Mouse (Mus musculus): Measurements from ENCODE around the gene Entpd2. TPM values are rescaled to one million over a fixed set of nuclear protein-coding genes. Genes with fewer than 3 reads are reported as not detected.
A peak's percentile ranks its signal among the peaks of the same experiment; 100 is the strongest.

Entpd2 gene
- polyA plus RNA-seq, 1 experiment from 2014 or later, result 1.5 TPM

DNA sequence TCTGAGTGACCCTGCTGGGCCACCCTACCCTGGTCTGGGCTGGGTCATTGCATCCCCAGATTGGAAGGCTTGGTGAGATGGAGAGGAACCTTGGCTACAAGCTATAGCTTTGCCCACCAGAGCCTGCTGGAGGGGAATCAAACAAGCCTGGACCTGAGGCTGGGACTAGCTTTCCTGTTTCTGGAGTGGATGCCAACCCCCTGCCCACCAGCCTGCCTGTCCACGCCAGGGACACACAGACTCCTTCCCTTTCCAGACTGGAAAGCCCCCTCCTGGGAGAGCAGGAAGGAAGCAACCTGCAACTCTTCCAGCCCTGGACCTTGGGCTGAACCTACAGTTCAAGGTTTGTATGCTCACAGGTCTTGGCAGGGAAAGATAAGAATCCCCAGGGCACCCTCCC, 28.0 kb downstream of the Entpd2 start:
- ATAC-seq (ENCODE audit: low FRiP score, low read depth), result no peak
- Histone ChIP-seq H3K27ac (no peak overlapping the region), H3K27me3 (replicated peaks) (peaks cover 28% of the 10 kb centered on the region), H3K9me3 (no peaks in the 10 kb centered on the region), H3K4me3 (no peak overlapping the region), H3K9ac (no peak overlapping the region), H3K4me1 (no peaks in the 10 kb centered on the region), H3K4me2 (replicated peaks) (no peak overlapping the region), H3K36me3 (no peaks in the 10 kb centered on the region)
- WGBS, result 85% methylated on average over 1 of the region's 1 CpGs

DNA sequence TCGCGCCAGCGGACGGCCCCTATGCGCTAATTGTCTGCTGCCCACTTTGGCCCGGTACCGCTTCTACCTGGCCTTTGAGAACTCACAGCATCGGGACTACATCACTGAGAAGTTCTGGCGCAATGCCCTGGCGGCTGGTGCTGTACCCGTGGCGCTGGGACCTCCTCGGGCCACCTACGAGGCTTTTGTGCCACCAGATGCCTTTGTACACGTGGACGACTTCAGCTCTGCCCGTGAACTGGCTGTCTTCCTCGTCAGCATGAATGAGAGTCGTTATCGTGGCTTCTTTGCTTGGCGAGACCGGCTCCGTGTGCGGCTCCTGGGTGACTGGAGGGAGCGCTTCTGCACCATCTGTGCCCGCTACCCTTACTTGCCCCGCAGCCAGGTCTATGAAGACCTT, 29.8 kb downstream of the Entpd2 start:
- H3K9ac ChIP-seq, result no peak overlapping the region
- 48% methylated on average over 27 of the region's 27 CpGs for WGBS
- no peaks in the 10 kb centered on the region for H3K36me3 ChIP-seq
- H3K4me1 ChIP-seq, result peaks cover 16% of the 10 kb centered on the region
- peaks cover 30% of the 10 kb centered on the region for H3K27me3 ChIP-seq (replicated peaks)
- no peak overlapping the region for H3K4me2 ChIP-seq (replicated peaks)
- H3K4me3 ChIP-seq, result no peak overlapping the region
- H3K9me3 ChIP-seq, result no peaks in the 10 kb centered on the region
- H3K27ac ChIP-seq, result no peak overlapping the region
- no peak for ATAC-seq (ENCODE audit: low FRiP score, low read depth)

DNA sequence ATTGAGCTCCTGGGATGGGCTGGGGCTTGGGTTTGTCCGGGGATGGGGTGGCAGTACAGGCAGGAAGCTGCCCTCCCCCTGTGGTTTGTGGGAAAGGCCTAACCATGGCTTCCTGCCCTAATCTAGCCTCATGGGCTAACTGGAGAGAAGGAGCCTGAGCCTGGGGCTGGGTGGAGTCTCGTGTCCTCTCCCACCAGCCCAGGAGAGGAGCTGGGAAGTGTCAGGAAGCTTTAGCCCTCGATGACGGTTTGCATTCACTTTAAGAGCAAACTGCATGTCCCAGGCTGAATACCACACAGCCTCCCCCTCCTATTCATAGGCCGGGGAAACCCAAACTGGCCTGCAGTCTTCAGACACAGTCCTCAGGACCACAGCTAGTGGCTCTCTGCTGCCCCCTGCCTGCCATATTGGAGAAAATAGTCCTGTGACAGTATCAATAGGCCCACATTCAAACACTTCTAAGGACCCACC, 31.1 kb downstream of the Entpd2 start:
- H3K27me3 ChIP-seq (replicated peaks), result peaks cover 33% of the 10 kb centered on the region

DNA sequence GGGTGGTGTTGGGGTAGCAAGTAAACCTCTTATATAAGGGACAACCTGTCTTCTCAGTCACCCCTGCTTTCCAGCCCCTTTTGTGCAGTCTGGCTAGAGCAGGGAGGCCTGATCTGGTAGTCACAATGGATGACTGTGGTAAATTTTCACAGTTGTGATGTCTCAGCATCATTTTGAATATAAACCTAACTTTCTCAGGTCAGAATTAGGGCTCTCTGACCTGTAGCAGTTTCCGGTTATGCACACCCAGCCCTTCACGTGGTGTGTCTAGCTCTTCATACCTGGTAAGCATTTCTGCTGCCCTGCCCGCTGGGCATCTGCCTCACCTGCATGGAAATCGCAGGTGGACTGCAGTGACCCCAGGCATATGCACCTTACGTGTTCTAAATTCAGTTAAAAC, 31.6 kb downstream of the Entpd2 start:
- Histone ChIP-seq H3K4me1 (peaks cover 22% of the 10 kb centered on the region), H3K4me3 (no peak overlapping the region), H3K36me3 (peaks cover 3% of the 10 kb centered on the region; the same call in 1 of the 2 replicates), H3K27ac (no peak overlapping the region), H3K9me3 (no peaks in the 10 kb centered on the region), H3K4me2 (replicated peaks) (no peak overlapping the region), H3K9ac (no peak overlapping the region), H3K27me3 (replicated peaks) (peaks cover 33% of the 10 kb centered on the region)
- no peak for ATAC-seq (ENCODE audit: low FRiP score, low read depth)
- 88% methylated on average over 5 of the region's 5 CpGs for WGBS

More for the DNA sequence above, 31.1 kb downstream of the Entpd2 start:
- Histone ChIP-seq H3K4me3 (no peak overlapping the region), H3K9me3 (no peaks in the 10 kb centered on the region), H3K9ac (no peak overlapping the region; the same call in 1 of the 2 replicates), H3K36me3 (no peaks in the 10 kb centered on the region), H3K4me2 (replicated peaks) (no peak overlapping the region), H3K27ac (no peak overlapping the region), H3K4me1 (peaks cover 22% of the 10 kb centered on the region)
- 30% methylated on average over 5 of the region's 5 CpGs for WGBS
- no peak for ATAC-seq (ENCODE audit: low FRiP score, low read depth)

DNA sequence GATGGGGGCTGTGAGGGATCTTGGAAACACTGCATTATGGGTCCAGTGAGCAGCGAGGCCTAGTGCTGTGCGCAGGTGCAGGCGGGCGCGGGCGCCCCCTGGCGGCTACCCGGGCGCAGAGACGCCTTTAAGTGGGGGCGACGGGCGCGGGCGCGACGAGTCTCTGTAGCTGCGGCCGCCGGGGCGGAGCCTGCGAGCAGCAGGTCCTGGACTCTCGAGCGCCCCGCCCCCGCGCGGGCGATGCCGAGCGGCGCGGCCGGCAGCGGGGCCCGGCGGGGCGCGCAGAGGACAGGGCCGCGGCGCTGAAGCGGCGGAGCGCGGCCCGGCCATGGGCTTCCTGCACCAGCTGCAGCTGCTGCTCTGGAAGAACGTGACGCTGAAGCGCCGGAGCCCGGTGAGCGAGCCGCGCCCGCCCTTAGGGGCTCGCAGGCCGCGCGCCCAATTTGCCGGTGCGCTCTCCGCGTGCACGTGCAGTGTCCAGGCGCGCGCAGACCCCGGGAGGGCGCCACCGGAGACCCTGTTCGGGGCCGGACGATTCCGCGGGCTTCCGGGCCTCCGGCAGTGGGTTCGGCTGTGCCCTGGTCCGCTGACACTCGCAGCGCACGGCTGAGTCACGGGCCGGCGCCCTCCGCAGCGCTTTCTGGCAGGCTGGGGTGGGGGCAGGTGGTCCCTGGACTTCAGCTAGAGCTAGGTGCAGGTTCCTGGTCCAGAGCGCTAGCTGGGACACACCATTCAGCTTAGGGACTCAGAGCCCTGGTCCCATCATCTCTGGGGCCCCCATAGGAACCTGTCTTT, 33.0 kb downstream of the Entpd2 start, which contains the start of gene Abca2:
Gene Abca2, plus strand, starts transcription at position 262 of the 795 bp plus-strand sequence.
- Histone ChIP-seq H3K9me3 (no peaks in the 10 kb centered on the region), H3K36me3 (peaks cover 10% of the 10 kb centered on the region), H3K27me3 (replicated peaks) (peaks cover 27% of the 10 kb centered on the region), H3K27ac (peak within 1 kb of the TSS; percentile 60; the same call in 1 of the 2 replicates), H3K4me2 (replicated peaks) (peak within 1 kb of the TSS; percentile 89), H3K4me1 (peaks cover 22% of the 10 kb centered on the region), H3K4me3 (peak within 1 kb of the TSS; percentile 75), H3K9ac (peak within 1 kb of the TSS; percentile 78)
- WGBS, result under 1% methylated on average over 89 of the region's 89 CpGs
- ATAC-seq (ENCODE audit: low FRiP score, low read depth), result peak; percentile 83

DNA sequence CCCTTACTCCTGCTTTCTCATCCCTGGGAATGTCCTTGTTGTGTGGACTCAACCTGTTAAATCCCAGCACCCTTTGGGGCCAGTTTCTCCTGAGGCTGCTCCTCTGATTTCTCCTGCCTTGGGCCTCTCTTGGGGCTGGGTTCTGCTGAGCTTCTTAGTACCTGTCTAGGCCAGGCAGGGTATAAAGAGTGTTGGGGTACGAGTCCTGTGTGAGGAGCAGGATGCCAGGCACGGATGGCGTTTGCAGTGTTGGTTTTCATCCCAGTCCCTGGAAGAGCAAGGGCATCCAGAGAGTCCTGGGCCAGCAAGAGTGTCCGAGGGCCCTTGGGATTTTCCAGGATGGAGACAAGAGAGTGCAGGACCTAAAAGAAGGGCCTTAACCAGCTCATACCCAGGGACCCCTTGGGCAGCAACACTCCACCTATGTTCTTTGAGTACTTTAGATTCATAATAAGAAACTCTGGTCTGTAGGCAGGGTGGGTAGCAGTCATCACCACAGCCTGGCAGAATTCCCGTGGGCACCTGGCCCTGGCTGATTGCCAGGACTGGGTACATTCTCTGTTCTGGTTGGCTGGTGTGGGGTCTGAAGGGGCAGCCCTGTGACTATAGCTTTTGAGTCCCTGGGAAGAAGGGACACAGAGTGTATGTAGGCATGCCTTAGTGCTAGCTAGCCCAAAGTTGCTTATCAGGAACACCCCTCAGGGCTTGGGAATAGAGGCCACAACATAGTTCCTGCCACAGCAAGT, 33.9 kb downstream of the Entpd2 start:
- Histone ChIP-seq H3K36me3 (peaks cover 11% of the 10 kb centered on the region), H3K4me2 (replicated peaks) (peak overlapping the region; percentile 89), H3K4me3 (peak overlapping the region; percentile 75), H3K9me3 (no peaks in the 10 kb centered on the region), H3K27ac (no peak overlapping the region), H3K9ac (peak overlapping the region; percentile 78), H3K27me3 (replicated peaks) (peaks cover 19% of the 10 kb centered on the region), H3K4me1 (peaks cover 22% of the 10 kb centered on the region)
- 85% methylated on average over 5 of the region's 5 CpGs for WGBS
- no peak for ATAC-seq (ENCODE audit: low FRiP score, low read depth)

DNA sequence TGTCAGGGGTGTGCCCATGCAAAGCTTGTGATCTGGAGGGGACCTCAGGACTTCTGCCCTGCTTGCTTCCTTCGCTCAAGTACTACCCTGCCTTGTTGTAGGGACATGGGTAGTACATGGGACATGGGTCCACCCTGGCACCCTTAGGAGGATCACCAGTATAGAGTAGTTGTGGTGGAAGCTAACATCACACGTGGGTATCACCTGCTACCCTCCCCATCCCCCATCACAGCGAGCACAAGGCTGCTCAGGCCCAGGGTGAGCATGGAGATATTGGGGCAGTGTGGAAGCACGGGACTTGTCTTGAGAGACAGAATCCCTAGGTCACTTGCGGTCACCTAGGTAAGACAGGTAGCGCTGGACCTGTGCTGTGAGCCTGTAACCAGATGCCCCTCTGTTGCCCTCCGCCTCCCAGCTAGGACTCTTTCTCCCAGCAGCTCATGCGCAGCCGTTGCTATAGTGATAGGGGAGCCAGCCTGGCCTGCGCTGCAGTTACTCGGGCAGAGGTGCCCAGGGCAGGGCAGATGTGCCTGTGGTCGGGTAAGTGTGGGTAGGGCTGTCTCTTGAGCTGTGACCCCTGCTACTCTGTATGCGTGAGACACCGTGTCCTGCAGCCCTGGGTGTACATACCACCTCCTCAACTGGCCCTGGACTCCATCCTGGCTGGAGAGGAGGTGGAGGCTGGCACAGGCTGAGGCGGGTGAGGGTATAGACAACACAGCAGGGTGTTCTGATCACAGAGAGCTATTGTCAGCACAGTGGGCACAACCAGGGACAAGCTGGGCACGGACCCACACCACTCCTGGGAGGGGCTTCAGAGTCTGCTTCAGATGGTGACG, 34.9 kb downstream of the Entpd2 start:
- Histone ChIP-seq H3K4me2 (replicated peaks) (peak overlapping the region; percentile 89), H3K4me1 (peaks cover 22% of the 10 kb centered on the region), H3K9ac (peak overlapping the region; percentile 26; the same call in 1 of the 2 replicates), H3K27me3 (replicated peaks) (peaks cover 10% of the 10 kb centered on the region), H3K27ac (no peak overlapping the region), H3K36me3 (peaks cover 20% of the 10 kb centered on the region), H3K9me3 (no peaks in the 10 kb centered on the region), H3K4me3 (no peak overlapping the region)
- WGBS, result 70% methylated on average over 17 of the region's 17 CpGs
- ATAC-seq (ENCODE audit: low FRiP score, low read depth), result no peak

GRCm38 (mm10) chr2:25431308-25431855, 35.7 kb downstream of the Entpd2 start:
- Histone ChIP-seq H3K9ac (no peak overlapping the region), H3K27me3 (replicated peaks) (peaks cover 5% of the 10 kb centered on the region; the same call in 1 of the 2 replicates), H3K4me2 (replicated peaks) (no peak overlapping the region; the same call in 1 of the 2 replicates), H3K36me3 (peaks cover 28% of the 10 kb centered on the region), H3K4me3 (no peak overlapping the region), H3K27ac (no peak overlapping the region), H3K9me3 (no peaks in the 10 kb centered on the region), H3K4me1 (peaks cover 22% of the 10 kb centered on the region)
- ATAC-seq (ENCODE audit: low FRiP score, low read depth), result no peak
- WGBS, result 52% methylated on average over 6 of the region's 6 CpGs

- Histone ChIP-seq H3K4me3 (no peak overlapping the region), H3K4me2 (replicated peaks) (no peak overlapping the region), H3K27me3 (replicated peaks) (peaks cover 5% of the 10 kb centered on the region; the same call in 1 of the 2 replicates), H3K9ac (no peak overlapping the region), H3K4me1 (peaks cover 22% of the 10 kb centered on the region), H3K36me3 (peaks cover 39% of the 10 kb centered on the region), H3K27ac (no peak overlapping the region), H3K9me3 (no peaks in the 10 kb centered on the region)
- 80% methylated on average over 11 of the region's 11 CpGs for WGBS
- no peak for ATAC-seq (ENCODE audit: low FRiP score, low read depth)
Measured at GRCm38 (mm10) chr2:25432326-25433098, 36.8 kb downstream of the Entpd2 start.

DNA sequence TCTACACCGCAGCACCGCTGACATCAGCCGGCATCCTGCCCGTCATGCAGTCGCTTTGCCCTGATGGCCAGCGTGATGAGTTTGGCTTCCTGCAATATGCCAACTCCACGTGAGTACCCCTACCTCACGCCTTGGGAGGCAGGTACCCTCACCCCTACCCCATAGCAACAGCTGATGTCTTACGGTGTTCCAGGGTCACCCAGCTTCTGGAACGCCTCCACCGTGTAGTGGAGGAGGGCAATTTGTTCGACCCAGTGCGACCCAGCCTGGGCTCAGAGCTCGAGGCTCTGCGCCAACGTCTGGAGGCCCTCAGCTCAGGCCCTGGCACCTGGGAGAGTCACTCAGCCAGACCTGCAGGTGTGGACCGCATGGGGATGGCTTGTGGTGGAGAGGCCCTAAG, 37.4 kb downstream of the Entpd2 start:
- WGBS, result 92% methylated on average over 17 of the region's 17 CpGs

GRCm38 (mm10) chr2:25434292-25434691, 38.6 kb downstream of the Entpd2 start:
- H3K27ac ChIP-seq, result no peak overlapping the region
- H3K9ac ChIP-seq, result no peak overlapping the region
- H3K4me3 ChIP-seq, result no peak overlapping the region
- H3K9me3 ChIP-seq, result no peaks in the 10 kb centered on the region
- H3K4me1 ChIP-seq, result peaks cover 18% of the 10 kb centered on the region
- no peak overlapping the region for H3K4me2 ChIP-seq (replicated peaks)
- WGBS, result 86% methylated on average over 8 of the region's 8 CpGs
- peaks cover 5% of the 10 kb centered on the region; the same call in 1 of the 2 replicates for H3K27me3 ChIP-seq (replicated peaks)
- H3K36me3 ChIP-seq, result peaks cover 57% of the 10 kb centered on the region
- no peak for ATAC-seq (ENCODE audit: low FRiP score, low read depth)

More for the DNA sequence above, 37.4 kb downstream of the Entpd2 start:
- Histone ChIP-seq H3K4me1 (peaks cover 22% of the 10 kb centered on the region), H3K36me3 (peaks cover 45% of the 10 kb centered on the region), H3K27me3 (replicated peaks) (peaks cover 5% of the 10 kb centered on the region; the same call in 1 of the 2 replicates), H3K9ac (no peak overlapping the region), H3K27ac (no peak overlapping the region), H3K9me3 (no peaks in the 10 kb centered on the region), H3K4me2 (replicated peaks) (no peak overlapping the region), H3K4me3 (no peak overlapping the region)
- ATAC-seq (ENCODE audit: low FRiP score, low read depth), result no peak
